Mouse (Mus musculus) ES-Bruce4 (cell line): Measurements from ENCODE around the gene Erg. TPM values are rescaled to one million over a fixed set of nuclear protein-coding genes. Genes with fewer than 3 reads are reported as not detected.

Experiments used
- H3K27ac ChIP-seq: 2 replicates; pipeline ENCODE4 v1.5.1; 2012; ENCODE audit warnings: low read length, inconsistent platforms; ENCODE audit not compliant: insufficient read depth
- H3K27me3 ChIP-seq: 2 replicates; pipeline ENCODE4 v1.6.1; 2012; ENCODE audit warnings: mild to moderate bottlenecking, low read length, inconsistent platforms; ENCODE audit not compliant: control insufficient read depth, poor library complexity, insufficient read depth, severe bottlenecking
- H3K36me3 ChIP-seq: 2 replicates; pipeline ENCODE4 v1.6.1; 2012; ENCODE audit warnings: inconsistent platforms, mild to moderate bottlenecking, low read length, moderate library complexity; ENCODE audit not compliant: control insufficient read depth, poor library complexity, insufficient read depth, severe bottlenecking
- H3K4me1 ChIP-seq: one replicate; pipeline ENCODE4 v1.8.1; 2011; ENCODE audit warnings: low read length; ENCODE audit not compliant: control insufficient read depth, insufficient read depth
- H3K4me3 ChIP-seq: 2 replicates; pipeline ENCODE4 v1.5.1; 2011; ENCODE audit warnings: low read depth, mild to moderate bottlenecking, low read length
- H3K9ac ChIP-seq: 2 replicates; pipeline ENCODE4 v1.6.1; 2012; ENCODE audit warnings: low read depth, mild to moderate bottlenecking, inconsistent platforms; ENCODE audit not compliant: poor library complexity, severe bottlenecking
- H3K9me3 ChIP-seq: replicated peaks from 2 replicates; pipeline ENCODE4 v1.6.1; 2012; ENCODE audit warnings: mild to moderate bottlenecking, low read length, inconsistent platforms; ENCODE audit not compliant: control insufficient read depth, poor library complexity, insufficient read depth, severe bottlenecking
- CTCF ChIP-seq: IDR thresholded peaks from one replicate; pipeline ENCODE4 v1.8.1; 2011; ENCODE audit warnings: low read depth, low read length
- EP300 ChIP-seq: IDR thresholded peaks from 2 replicates; pipeline ENCODE4 v1.6.1; 2011; ENCODE audit warnings: low read depth, low read length; ENCODE audit not compliant: insufficient read depth
- POLR2A ChIP-seq: IDR thresholded peaks from one replicate; pipeline ENCODE4 v1.8.1; 2011; ENCODE audit warnings: low read length; ENCODE audit not compliant: insufficient read depth
- polyA plus RNA-seq: library from polyadenylated mRNA; stranded (reverse); fragments of >200 nt; gene quantifications from 2 replicates; pipeline ENCODE4 v1.2.4, GENCODE M21; 2011; ENCODE audit warnings: low read depth; ENCODE audit not compliant: missing spikeins, insufficient read depth, insufficient read length

Gene Erg
- polyA plus RNA-seq, 1 experiment: 0.28 TPM

- H3K4me1 ChIP-seq: no peaks in the 10 kb centered on the region
- H3K9ac ChIP-seq: no peak overlapping the region
- H3K4me3 ChIP-seq: no peak overlapping the region
- no peak for TF ChIP-seq EP300
- no peak for TF ChIP-seq POLR2A
- no peak for TF ChIP-seq CTCF
- H3K9me3 ChIP-seq: no peaks in the 10 kb centered on the region
- H3K36me3 ChIP-seq: no peaks in the 10 kb centered on the region
- no peak overlapping the region for H3K27ac ChIP-seq
- H3K27me3 ChIP-seq: no peaks in the 10 kb centered on the region
Observed at GRCm38 (mm10) chr16:95374646-95375045, 211.7 kb downstream of the Erg start.

GRCm38 (mm10) chr16:95372960-95373359 is 213.4 kb downstream of the Erg start:
- Histone ChIP-seq H3K9me3 (no peaks in the 10 kb centered on the region), H3K36me3 (no peaks in the 10 kb centered on the region), H3K27ac (no peak overlapping the region), H3K9ac (no peak overlapping the region), H3K4me3 (no peak overlapping the region), H3K27me3 (no peaks in the 10 kb centered on the region), H3K4me1 (no peaks in the 10 kb centered on the region)
- TF ChIP-seq CTCF (no peak), EP300 (no peak), POLR2A (no peak)

- Histone ChIP-seq H3K9me3 (no peaks in the 10 kb centered on the region), H3K4me3 (no peak overlapping the region), H3K9ac (no peak overlapping the region), H3K27ac (no peak overlapping the region), H3K27me3 (no peaks in the 10 kb centered on the region), H3K4me1 (no peaks in the 10 kb centered on the region), H3K36me3 (no peaks in the 10 kb centered on the region)
- TF ChIP-seq CTCF (no peak), POLR2A (no peak), EP300 (no peak)
Observed at GRCm38 (mm10) chr16:95371713-95372112, 214.7 kb downstream of the Erg start.

- H3K4me3 ChIP-seq: no peak overlapping the region
- no peaks in the 10 kb centered on the region for H3K36me3 ChIP-seq
- no peak overlapping the region for H3K9ac ChIP-seq
- H3K4me1 ChIP-seq: no peaks in the 10 kb centered on the region
- no peak overlapping the region for H3K27ac ChIP-seq
- H3K9me3 ChIP-seq: no peaks in the 10 kb centered on the region
- no peak for TF ChIP-seq CTCF
- TF ChIP-seq EP300: no peak
- TF ChIP-seq POLR2A: no peak
- no peaks in the 10 kb centered on the region for H3K27me3 ChIP-seq
Observed at GRCm38 (mm10) chr16:95366989-95367765, 219.2 kb downstream of the Erg start.

- TF ChIP-seq POLR2A (no peak), CTCF (no peak), EP300 (no peak)
- no peaks in the 10 kb centered on the region for H3K9me3 ChIP-seq
- H3K9ac ChIP-seq: no peak overlapping the region
- H3K4me3 ChIP-seq: no peak overlapping the region
- H3K27me3 ChIP-seq: no peaks in the 10 kb centered on the region
- H3K27ac ChIP-seq: no peak overlapping the region
- H3K36me3 ChIP-seq: no peaks in the 10 kb centered on the region
- no peaks in the 10 kb centered on the region for H3K4me1 ChIP-seq
Observed at GRCm38 (mm10) chr16:95365214-95365613, 221.2 kb downstream of the Erg start.

GRCm38 (mm10) chr16:95363632-95364465 is 222.5 kb downstream of the Erg start:
- Histone ChIP-seq H3K27ac (no peak overlapping the region), H3K4me1 (no peaks in the 10 kb centered on the region), H3K9me3 (no peaks in the 10 kb centered on the region), H3K27me3 (no peaks in the 10 kb centered on the region), H3K4me3 (no peak overlapping the region), H3K9ac (no peak overlapping the region), H3K36me3 (no peaks in the 10 kb centered on the region)
- TF ChIP-seq POLR2A (no peak), EP300 (no peak), CTCF (no peak)
